Mouse (Mus musculus): ENCODE measurements at regions not wholly inside any gene's neighbourhood (a gene's known extent, or its start where the extent isn't known, plus 50 kb on each side); places are given as distances from the start of the nearest gene placed in this dataset.
A peak's percentile ranks its signal among the peaks of the same experiment; 100 is the strongest.

DNA sequence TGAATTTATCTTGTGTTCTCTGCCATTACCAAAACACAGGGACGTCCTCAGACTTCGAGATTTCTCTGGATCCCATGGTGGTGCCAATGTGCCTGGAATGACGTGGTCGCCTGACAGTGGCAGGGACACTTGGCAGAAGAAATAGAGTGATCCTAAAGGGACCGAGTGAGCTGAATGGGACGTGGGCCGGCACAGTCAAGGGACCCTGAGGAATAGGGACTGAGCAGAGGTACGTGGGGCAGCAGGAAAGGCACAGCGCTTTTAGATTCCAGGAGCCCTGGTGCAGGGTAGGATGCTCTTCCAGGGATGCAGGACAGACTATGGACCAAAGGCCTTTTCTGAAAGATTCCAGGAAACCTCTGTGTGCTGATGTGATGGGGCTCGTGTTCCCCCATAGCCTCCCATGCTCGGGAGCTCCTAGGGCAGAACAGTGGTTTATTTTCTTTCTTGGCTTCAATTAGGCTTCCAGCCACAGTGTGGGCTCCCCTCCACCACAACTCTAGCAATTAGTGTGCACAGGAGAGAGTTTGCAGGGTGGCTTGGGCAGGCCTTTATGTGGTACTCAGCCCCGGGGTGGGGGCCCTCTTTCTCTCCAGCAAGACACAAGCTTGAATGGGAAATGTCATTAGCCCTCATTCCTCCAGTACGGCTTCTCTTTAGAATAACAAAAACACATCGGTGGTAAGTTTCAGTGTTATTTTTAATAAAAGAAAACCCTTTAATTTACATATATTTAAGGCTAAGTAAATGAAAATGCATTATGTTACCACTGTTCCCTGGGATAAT, 143.0 kb upstream of the A230072I06Rik start:
- no peaks in the 10 kb centered on the region for H3K36me3 ChIP-seq
- H3K4me1 ChIP-seq = no peaks in the 10 kb centered on the region
- WGBS = 76% methylated on average over 14 of the region's 14 CpGs
- peaks cover 74% of the 10 kb centered on the region for H3K27me3 ChIP-seq (ENCODE audit: insufficient read depth, poor library complexity, severe bottlenecking)
- H3K27ac ChIP-seq = no peak overlapping the region
- no peak overlapping the region for H3K4me3 ChIP-seq
- DNase-seq (ENCODE audit: low spot score) = no peak
- H3K9me3 ChIP-seq = no peaks in the 10 kb centered on the region

DNA sequence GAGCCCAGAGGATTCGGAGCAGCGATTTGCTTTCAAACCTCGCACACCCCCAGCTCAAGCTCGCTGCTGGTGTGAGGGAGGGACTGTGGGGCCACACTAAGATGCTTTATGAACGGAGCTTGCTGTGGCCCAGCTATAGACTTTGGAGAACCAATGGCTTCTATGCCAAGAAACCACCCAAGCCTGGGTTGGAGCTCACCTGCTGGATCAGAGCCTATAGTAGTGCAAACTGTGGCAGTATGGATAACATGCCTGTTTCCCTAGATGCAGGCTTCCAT, 142.5 kb upstream of the A230072I06Rik start:
- Histone ChIP-seq H3K27ac (no peak overlapping the region), H3K27me3 (ENCODE audit: insufficient read depth, poor library complexity, severe bottlenecking) (peaks cover 74% of the 10 kb centered on the region), H3K36me3 (no peaks in the 10 kb centered on the region), H3K4me3 (no peak overlapping the region), H3K4me1 (no peaks in the 10 kb centered on the region), H3K9me3 (no peaks in the 10 kb centered on the region)
- no peak for DNase-seq (ENCODE audit: low spot score)
- WGBS = 81% methylated on average over 5 of the region's 5 CpGs

DNA sequence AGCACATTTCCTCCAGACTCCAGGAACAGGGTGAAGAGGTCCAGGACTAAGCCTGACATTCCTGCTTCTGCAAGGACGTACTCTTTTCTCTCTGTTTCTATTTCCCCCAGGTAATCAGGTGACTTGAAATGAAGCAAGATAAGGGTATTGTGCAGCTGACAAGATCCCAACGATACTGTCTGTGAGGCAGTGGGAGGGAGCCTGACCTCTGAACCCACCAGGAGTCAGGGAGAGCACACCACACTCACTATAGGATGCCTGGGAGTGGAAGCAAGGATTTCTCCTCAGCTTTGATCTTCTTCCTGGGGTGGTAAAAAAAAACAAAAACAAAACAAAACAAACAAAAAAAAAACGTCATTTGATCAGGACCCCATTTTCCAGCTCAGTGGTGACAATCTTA, 141.1 kb upstream of the A230072I06Rik start:
- Histone ChIP-seq H3K4me1 (no peaks in the 10 kb centered on the region), H3K4me3 (no peak overlapping the region), H3K36me3 (no peaks in the 10 kb centered on the region), H3K9me3 (no peaks in the 10 kb centered on the region), H3K27ac (no peak overlapping the region), H3K27me3 (ENCODE audit: insufficient read depth, poor library complexity, severe bottlenecking) (peaks cover 60% of the 10 kb centered on the region)
- DNase-seq (ENCODE audit: low spot score) = no peak
- 22% methylated on average over 3 of the region's 3 CpGs for WGBS

DNA sequence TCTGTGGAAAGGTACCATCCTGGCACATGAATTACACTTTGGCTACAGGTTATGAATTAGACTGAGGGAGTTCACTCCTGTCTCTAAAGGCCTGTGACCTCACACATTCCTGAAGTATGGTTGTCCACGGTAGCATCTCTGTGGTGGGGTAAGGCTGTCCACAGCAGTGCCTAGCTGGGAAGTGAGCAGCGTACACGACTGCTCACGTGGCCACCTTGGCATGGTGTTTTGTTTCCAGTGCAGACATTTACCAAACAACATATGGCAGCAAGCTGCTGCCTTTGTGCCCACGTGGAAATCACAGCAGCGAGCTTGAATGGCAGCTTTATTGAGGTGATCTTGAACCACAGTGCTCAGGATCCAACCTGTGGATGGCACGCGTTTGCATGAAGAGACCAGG, 140.7 kb upstream of the A230072I06Rik start:
- 78% methylated on average over 8 of the region's 8 CpGs for WGBS
- H3K36me3 ChIP-seq = no peaks in the 10 kb centered on the region
- H3K27ac ChIP-seq = no peak overlapping the region
- no peaks in the 10 kb centered on the region for H3K9me3 ChIP-seq
- H3K4me1 ChIP-seq = no peaks in the 10 kb centered on the region
- H3K4me3 ChIP-seq = no peak overlapping the region
- H3K27me3 ChIP-seq (ENCODE audit: insufficient read depth, poor library complexity, severe bottlenecking) = peaks cover 56% of the 10 kb centered on the region
- DNase-seq (ENCODE audit: low spot score) = no peak

DNA sequence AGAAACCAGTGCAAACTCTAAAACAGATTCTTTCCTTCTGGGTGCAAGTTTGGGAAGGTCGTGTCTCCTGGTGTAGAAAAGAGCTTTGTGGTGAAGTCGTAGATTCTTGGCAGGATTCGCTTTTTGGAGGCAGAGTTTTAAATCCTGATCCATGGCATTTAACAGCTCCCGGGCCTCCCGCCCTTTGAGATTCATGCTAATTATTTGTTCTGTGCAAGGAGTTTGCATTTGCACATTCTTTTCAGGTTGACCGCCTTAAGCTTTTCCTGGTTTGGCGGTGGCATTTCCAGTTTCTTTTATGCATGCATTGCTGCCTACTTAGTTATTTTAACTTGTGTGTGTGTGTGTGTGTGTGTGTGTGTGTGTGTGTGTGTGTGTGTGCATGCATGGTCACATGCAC, 126.9 kb upstream of the A230072I06Rik start:
- no peak overlapping the region for H3K4me3 ChIP-seq
- WGBS = 76% methylated on average over 7 of the region's 7 CpGs
- no peak overlapping the region for H3K27ac ChIP-seq
- no peaks in the 10 kb centered on the region for H3K4me1 ChIP-seq
- no peaks in the 10 kb centered on the region for H3K9me3 ChIP-seq
- H3K36me3 ChIP-seq = no peaks in the 10 kb centered on the region
- peaks cover 27% of the 10 kb centered on the region; the same call in 1 of the 2 replicates for H3K27me3 ChIP-seq (ENCODE audit: insufficient read depth, poor library complexity, severe bottlenecking)
- DNase-seq (ENCODE audit: low spot score) = no peak

DNA sequence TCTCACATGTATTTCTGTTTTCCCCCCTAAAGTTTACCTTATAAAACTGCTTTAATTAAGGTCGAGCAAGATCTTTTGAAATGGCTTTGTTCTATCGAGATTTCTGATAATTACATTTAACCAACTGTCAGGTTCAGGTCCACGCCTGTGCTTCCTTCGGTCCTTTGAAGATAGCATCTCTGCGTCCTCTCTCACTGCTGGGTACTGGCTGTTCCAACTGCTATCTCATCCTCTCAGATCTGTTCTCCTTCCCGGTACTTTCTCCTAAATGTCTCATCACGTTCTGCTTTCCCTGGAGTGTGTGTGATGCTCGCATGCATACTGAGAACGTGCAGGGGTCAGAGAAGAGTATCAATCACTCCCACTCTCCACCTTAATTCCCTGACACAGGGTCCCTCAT, 125.8 kb upstream of the A230072I06Rik start:
- Histone ChIP-seq H3K9me3 (0 out of 2 replicates have a peak, but pooled peaks cover 3% of the 10 kb centered on the region), H3K4me3 (no peak overlapping the region), H3K4me1 (no peaks in the 10 kb centered on the region), H3K27ac (no peak overlapping the region), H3K27me3 (ENCODE audit: insufficient read depth, poor library complexity, severe bottlenecking) (peaks cover 27% of the 10 kb centered on the region; the same call in 1 of the 2 replicates), H3K36me3 (no peaks in the 10 kb centered on the region)
- DNase-seq (ENCODE audit: low spot score) = no peak
- 63% methylated on average over 9 of the region's 9 CpGs for WGBS

DNA sequence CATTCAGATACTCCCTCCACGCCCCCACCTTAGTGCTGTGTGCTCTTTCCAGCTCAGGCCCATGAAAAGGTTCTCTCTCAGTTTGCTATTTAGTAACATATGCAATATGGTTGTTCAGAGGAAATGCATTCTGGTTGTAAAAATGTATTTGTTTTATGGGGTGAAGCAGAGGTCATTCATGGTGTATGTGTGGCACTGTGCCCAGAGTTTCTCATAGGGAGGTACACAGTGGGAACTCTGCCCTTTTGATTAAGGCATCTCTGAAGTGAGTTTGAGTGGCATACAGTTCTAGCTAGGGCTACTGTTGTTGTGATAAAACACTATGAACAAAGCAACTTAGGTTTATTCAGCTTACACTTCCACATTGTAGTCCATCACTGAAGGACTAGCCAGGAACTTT, 121.7 kb upstream of the A230072I06Rik start:
- Histone ChIP-seq H3K4me3 (no peak overlapping the region), H3K27me3 (ENCODE audit: insufficient read depth, poor library complexity, severe bottlenecking) (peaks cover 11% of the 10 kb centered on the region; the same call in 1 of the 2 replicates), H3K36me3 (no peaks in the 10 kb centered on the region), H3K9me3 (0 out of 2 replicates have a peak, but pooled peaks cover 3% of the 10 kb centered on the region), H3K27ac (no peak overlapping the region), H3K4me1 (no peaks in the 10 kb centered on the region)
- 72% methylated on average over 1 of the region's 1 CpGs for WGBS
- no peak for DNase-seq (ENCODE audit: low spot score)

DNA sequence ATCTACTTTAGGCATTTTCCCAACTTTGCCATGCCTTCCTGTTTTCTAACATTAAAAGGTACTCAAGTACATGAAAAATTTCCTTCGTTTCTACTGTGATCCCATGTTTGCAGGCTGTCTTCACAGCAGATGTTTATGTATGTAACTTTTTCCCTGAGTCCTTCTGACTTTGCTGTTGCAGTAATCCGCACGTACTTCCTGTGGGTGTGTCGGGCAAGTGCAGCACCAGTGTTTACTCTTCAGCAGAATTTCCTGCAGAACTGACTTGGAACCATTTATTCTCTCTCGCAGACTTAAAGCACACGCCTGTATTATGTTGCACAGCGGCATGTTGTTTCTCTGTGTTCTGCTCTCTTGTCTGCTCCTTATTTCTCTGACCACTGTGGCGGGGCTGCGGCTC, 120.4 kb upstream of the A230072I06Rik start:
- H3K36me3 ChIP-seq = no peaks in the 10 kb centered on the region
- no peak overlapping the region for H3K27ac ChIP-seq
- DNase-seq (ENCODE audit: low spot score) = no peak
- H3K27me3 ChIP-seq (ENCODE audit: insufficient read depth, poor library complexity, severe bottlenecking) = peaks cover 18% of the 10 kb centered on the region
- H3K4me1 ChIP-seq = peaks cover 6% of the 10 kb centered on the region; the same call in 1 of the 2 replicates
- 81% methylated on average over 9 of the region's 9 CpGs for WGBS
- 0 out of 2 replicates have a peak, but pooled peaks cover 3% of the 10 kb centered on the region for H3K9me3 ChIP-seq
- no peak overlapping the region for H3K4me3 ChIP-seq

DNA sequence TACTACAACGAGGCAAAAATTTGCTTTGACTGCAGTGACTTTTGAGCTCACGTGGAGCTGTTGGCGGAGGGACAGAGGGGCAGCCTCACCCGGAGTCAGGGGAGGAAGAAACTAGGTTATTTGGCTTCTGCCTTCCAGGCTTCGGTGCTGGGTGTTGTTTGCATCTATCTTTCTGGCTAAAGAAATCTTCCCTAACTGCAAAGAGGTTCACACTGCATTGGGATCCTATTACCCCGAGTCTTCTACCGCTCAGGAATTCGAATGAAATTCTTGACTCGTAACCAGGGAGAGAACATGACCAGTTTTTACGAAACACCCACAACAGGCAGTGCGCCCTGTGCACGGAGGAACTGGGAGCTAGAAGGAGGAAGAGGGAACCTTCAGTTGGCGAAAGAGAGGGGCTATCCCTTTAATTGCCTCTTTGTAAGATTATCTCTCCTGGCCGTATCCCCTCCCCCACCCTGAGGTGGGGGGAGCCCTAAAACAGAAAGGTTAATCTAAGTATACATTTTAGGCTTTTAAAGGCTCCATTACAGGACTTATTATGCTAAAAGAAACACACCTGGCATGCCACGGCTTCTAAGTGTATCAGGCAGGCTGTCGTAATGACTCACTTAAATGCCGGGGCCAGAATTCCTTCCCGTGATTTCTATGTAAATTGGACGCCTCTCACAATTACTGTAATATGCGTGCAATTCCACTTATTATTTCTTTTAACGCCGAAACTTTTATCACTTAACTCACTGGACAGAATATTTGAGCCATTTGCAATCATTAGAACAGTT, 115.5 kb upstream of the A230072I06Rik start:
- H3K27ac ChIP-seq = peak overlapping the region; percentile 36; the same call in 1 of the 2 replicates
- H3K9me3 ChIP-seq = no peaks in the 10 kb centered on the region
- peaks cover 32% of the 10 kb centered on the region for H3K27me3 ChIP-seq (ENCODE audit: insufficient read depth, poor library complexity, severe bottlenecking)
- DNase-seq (ENCODE audit: low spot score) = no peak
- H3K4me1 ChIP-seq = peaks cover 7% of the 10 kb centered on the region; the same call in 1 of the 2 replicates
- H3K4me3 ChIP-seq = peak overlapping the region; percentile 45
- H3K36me3 ChIP-seq = no peaks in the 10 kb centered on the region
- 21% methylated on average over 22 of the region's 22 CpGs for WGBS

DNA sequence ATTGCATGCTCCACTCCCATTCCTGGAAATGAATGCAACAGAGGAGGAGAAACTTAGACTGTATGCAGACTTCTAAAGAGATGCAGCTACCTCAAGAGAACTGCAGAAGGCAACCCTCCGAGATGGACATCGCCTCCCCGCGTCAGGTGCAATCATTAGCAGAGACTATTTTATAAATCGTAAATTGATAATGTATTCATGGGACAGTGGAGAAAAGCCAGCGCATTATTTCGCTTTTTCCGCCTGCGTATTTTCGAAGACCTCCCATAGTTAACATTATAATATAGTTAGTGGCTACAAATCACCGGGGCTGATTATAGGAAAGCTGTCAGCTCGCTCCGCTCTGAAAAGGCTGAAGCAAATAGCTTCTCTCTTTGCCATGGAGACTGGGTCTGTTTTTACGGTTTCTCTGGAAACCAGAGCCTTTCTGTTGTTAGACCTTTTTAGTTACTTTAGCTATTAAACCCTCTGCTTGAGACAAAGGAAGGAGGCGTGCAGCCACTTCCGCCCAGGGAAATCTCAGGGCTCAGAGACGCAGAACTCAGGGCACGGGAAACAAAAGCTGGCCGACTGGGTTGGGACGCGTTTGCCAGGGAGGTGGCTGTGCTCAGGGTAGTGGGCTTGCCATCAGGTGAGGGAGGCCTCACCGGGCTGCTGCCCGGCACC, 113.0 kb upstream of the A230072I06Rik start:
- H3K27me3 ChIP-seq (ENCODE audit: insufficient read depth, poor library complexity, severe bottlenecking) = peaks cover 45% of the 10 kb centered on the region
- H3K27ac ChIP-seq = no peak overlapping the region

DNA sequence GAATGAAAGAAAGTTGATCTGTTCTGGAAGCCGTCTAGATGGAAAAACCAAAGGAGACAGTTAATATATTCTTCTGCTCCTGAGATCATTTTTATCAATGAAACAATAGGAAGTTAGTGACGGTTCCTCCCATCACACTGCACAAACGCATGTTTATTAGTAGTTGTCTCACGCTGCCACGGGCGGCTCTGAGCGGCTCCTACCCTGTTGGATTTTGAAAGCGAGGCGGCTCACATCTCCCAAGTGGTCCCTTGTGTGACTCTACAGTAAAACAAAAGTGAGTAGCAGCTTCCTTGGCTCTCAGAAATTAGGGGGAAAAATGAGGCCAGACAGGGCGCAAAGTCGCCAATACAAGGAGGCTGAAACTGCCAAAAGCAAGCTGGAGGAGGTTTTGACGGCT, 106.8 kb upstream of the A230072I06Rik start:
- H3K4me3 ChIP-seq = no peak overlapping the region
- H3K27ac ChIP-seq = no peak overlapping the region
- peaks cover 54% of the 10 kb centered on the region for H3K27me3 ChIP-seq (ENCODE audit: insufficient read depth, poor library complexity, severe bottlenecking)
- H3K36me3 ChIP-seq = no peaks in the 10 kb centered on the region
- H3K9me3 ChIP-seq = no peaks in the 10 kb centered on the region
- H3K4me1 ChIP-seq = peaks cover 16% of the 10 kb centered on the region; the same call in 1 of the 2 replicates
- no peak for DNase-seq (ENCODE audit: low spot score)
- WGBS = 88% methylated on average over 12 of the region's 12 CpGs

More for the DNA sequence above, 113.0 kb upstream of the A230072I06Rik start:
- Histone ChIP-seq H3K4me1 (peaks cover 7% of the 10 kb centered on the region; the same call in 1 of the 2 replicates), H3K9me3 (no peaks in the 10 kb centered on the region), H3K4me3 (no peak overlapping the region), H3K36me3 (no peaks in the 10 kb centered on the region)
- WGBS = 78% methylated on average over 23 of the region's 23 CpGs
- no peak for DNase-seq (ENCODE audit: low spot score)

DNA sequence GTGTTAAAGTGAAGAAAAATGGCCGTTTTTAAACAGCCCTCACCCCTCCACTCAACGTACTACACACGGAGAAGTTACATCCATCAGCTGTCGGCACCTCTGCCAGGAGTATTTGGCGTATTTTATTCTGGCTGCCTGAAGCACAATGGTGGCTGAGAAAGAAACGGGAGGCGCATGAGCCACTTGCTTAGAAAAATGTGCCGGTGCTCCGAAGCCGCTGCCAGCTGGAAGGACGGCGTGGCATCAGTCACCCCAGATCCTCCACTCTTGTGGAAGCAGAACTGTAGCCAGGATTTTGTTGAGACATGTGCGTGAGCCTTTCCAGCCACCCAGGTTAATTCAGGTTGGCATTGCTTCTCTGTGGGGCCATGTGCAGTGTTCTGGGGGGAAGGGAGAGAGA, 103.1 kb upstream of the A230072I06Rik start:
- H3K27ac ChIP-seq = no peak overlapping the region
- 57% methylated on average over 13 of the region's 13 CpGs for WGBS
- DNase-seq (ENCODE audit: low spot score) = no peak
- H3K9me3 ChIP-seq = no peaks in the 10 kb centered on the region
- peaks cover 16% of the 10 kb centered on the region; the same call in 1 of the 2 replicates for H3K4me1 ChIP-seq
- H3K27me3 ChIP-seq (ENCODE audit: insufficient read depth, poor library complexity, severe bottlenecking) = peaks cover 41% of the 10 kb centered on the region
- H3K36me3 ChIP-seq = no peaks in the 10 kb centered on the region
- no peak overlapping the region for H3K4me3 ChIP-seq

DNA sequence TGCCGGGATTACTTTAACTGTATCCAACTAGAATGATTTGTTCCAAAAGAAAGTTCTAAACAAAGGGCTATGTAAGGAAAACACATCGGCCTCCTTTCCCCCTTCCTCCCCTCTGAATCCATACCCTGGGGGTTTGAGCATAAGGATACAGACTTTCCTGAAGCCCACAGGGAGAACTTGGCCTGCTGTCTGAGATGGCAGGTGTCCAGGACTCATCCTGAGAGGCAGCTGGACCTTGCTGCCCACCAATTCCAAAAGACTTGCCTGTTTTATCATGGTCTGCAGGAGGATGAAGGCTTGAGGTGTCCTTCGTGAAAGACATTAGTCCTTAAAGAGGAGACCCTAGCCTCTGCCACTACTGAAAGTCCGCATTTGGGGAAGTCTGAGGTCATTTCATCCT, 94.0 kb upstream of the A230072I06Rik start:
- Histone ChIP-seq H3K4me1 (no peaks in the 10 kb centered on the region), H3K9me3 (no peaks in the 10 kb centered on the region), H3K27ac (no peak overlapping the region), H3K4me3 (no peak overlapping the region), H3K27me3 (ENCODE audit: insufficient read depth, poor library complexity, severe bottlenecking) (peaks cover 26% of the 10 kb centered on the region; the same call in 1 of the 2 replicates), H3K36me3 (no peaks in the 10 kb centered on the region)
- no peak for DNase-seq (ENCODE audit: low spot score)
- WGBS = 81% methylated on average over 4 of the region's 4 CpGs
